Mouse (Mus musculus): ENCODE measurements at regions not wholly inside any gene's neighbourhood (a gene's known extent, or its start where the extent isn't known, plus 50 kb on each side); places are given as distances from the start of the nearest gene placed in this dataset.

GRCm38 (mm10) chr15:11573496-11573895, 174.0 kb upstream of the Tars start:
- TF ChIP-seq CTCF (IDR thresholded peaks at IDR 0.05), result no peak
- no peak for TF ChIP-seq EP300 (IDR thresholded peaks at IDR 0.05; ENCODE audit: insufficient read depth, low read depth, low read length)
- TF ChIP-seq POLR2A (IDR thresholded peaks at IDR 0.05; ENCODE audit: insufficient read depth, low read depth, low read length), result no peak
